Mouse (Mus musculus) lung, embryonic 15.5 days (tissue): ENCODE measurements around the gene Ltbp2. TPM values are rescaled to one million over a fixed set of nuclear protein-coding genes. Genes with fewer than 3 reads are reported as not detected.

Source experiments
- ATAC-seq: fragments of 200-750 bp; cut with Nextera tagmentation; 2 replicates; pipeline ENCODE4 v1.8.0; 2017; ENCODE audit warnings: moderate number of reproducible peaks, borderline replicate concordance; ENCODE audit not compliant: low FRiP score, low TSS enrichment; ENCODE audit errors: extremely low read depth
- H3K27ac ChIP-seq: fragments of 300-500 bp; sonication (generic); 2 replicates; pipeline ENCODE4 v1.5.1; 2015; ENCODE audit warnings: moderate library complexity, mild to moderate bottlenecking, inconsistent platforms
- H3K27me3 ChIP-seq: fragments of 300-500 bp; sonication (generic); 2 replicates; pipeline ENCODE4 v1.6.1; 2015; ENCODE audit warnings: inconsistent platforms
- H3K36me3 ChIP-seq: fragments of 300-500 bp; sonication (generic); 2 replicates; pipeline ENCODE4 v1.6.1; 2015; ENCODE audit warnings: inconsistent platforms
- H3K4me1 ChIP-seq: fragments of 300-500 bp; sonication (generic); 2 replicates; pipeline ENCODE4 v1.6.1; 2015; ENCODE audit warnings: inconsistent platforms
- H3K4me2 ChIP-seq: fragments of 300-500 bp; sonication (generic); 2 replicates; pipeline ENCODE4 v1.6.1; 2015; ENCODE audit warnings: inconsistent platforms, mild to moderate bottlenecking, moderate library complexity
- H3K4me3 ChIP-seq: fragments of 300-500 bp; sonication (generic); 2 replicates; pipeline ENCODE4 v1.5.1; 2015; ENCODE audit warnings: mild to moderate bottlenecking, inconsistent platforms
- H3K9ac ChIP-seq: fragments of 300-500 bp; sonication (generic); 2 replicates; pipeline ENCODE4 v1.6.1; 2015; ENCODE audit warnings: inconsistent platforms
- H3K9me3 ChIP-seq: fragments of 300-500 bp; sonication (generic); 2 replicates; pipeline ENCODE4 v1.6.1; 2016; ENCODE audit warnings: inconsistent platforms
- WGBS: fragments of 180-500 bp; shearing (Covaris S2); methylation state at CpG from one replicate; pipeline ENCODE4 v1.1.7; 2015; 5-methylcytosine and 5-hydroxymethylcytosine counted together
- polyA plus RNA-seq: library from polyadenylated mRNA; unstranded; fragments of >200 nt; fragmentation: Nextera tagmentation; extraction: Ambion mirVana; gene quantifications from 2 replicates; pipeline ENCODE4 v1.2.1, GENCODE M21; 2015

The Ltbp2 gene
- polyA plus RNA-seq, 1 experiment from 2014 or later = 15.1 TPM

GRCm38 (mm10) chr12:84790853-84791252 lies 85.5 kb downstream of the Ltbp2 start:
- H3K27me3 ChIP-seq = 0 out of 2 replicates have a peak, but pooled peaks cover 3% of the 10 kb centered on the region

DNA sequence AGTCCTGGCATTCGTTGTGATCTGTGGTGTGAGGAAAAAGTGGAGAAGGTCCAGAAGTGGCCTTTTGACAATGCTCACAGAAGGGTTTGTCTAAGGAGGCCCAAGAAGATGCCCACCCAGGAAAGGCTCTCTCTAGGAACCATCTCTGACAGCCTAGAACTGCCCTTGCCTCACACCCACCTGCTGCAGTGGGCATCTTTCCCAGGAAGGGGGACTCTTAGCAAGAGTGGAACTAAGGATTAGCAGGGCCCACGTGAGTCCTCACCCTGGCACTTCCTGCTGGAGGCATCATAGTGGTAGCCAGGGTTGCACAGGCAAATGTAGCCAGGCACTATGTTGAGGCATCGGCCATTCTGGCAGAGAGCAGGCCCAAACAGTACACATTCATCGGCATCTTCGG lies 90.2 kb downstream of the Ltbp2 start:
- no peak for ATAC-seq
- Histone ChIP-seq H3K9ac (no peak overlapping the region), H3K4me3 (no peak overlapping the region), H3K36me3 (no peaks in the 10 kb centered on the region), H3K9me3 (no peaks in the 10 kb centered on the region), H3K4me1 (peaks cover 29% of the 10 kb centered on the region), H3K27ac (no peak overlapping the region), H3K4me2 (no peak overlapping the region), H3K27me3 (0 out of 2 replicates have a peak, but pooled peaks cover 3% of the 10 kb centered on the region)
- 61% methylated on average over 5 of the region's 5 CpGs for WGBS

More at GRCm38 (mm10) chr12:84790853-84791252, 85.5 kb downstream of the Ltbp2 start:
- H3K4me2 ChIP-seq = no peak overlapping the region
- no peak overlapping the region for H3K27ac ChIP-seq
- H3K36me3 ChIP-seq = no peaks in the 10 kb centered on the region
- WGBS = 30% methylated on average over 10 of the region's 10 CpGs
- peak; percentile 52; the same call in 1 of the 2 replicates for ATAC-seq
- no peaks in the 10 kb centered on the region for H3K9me3 ChIP-seq
- no peak overlapping the region for H3K9ac ChIP-seq
- H3K4me1 ChIP-seq = peaks cover 17% of the 10 kb centered on the region; the same call in 1 of the 2 replicates
- H3K4me3 ChIP-seq = no peak overlapping the region

GRCm38 (mm10) chr12:84784604-84785381 lies 91.5 kb downstream of the Ltbp2 start:
- WGBS = 21% methylated on average over 25 of the region's 25 CpGs
- Histone ChIP-seq H3K9ac (no peak overlapping the region), H3K27ac (no peak overlapping the region), H3K9me3 (no peaks in the 10 kb centered on the region), H3K4me1 (peaks cover 26% of the 10 kb centered on the region), H3K36me3 (no peaks in the 10 kb centered on the region), H3K4me2 (peak overlapping the region; percentile 34), H3K4me3 (no peak overlapping the region), H3K27me3 (0 out of 2 replicates have a peak, but pooled peaks cover 3% of the 10 kb centered on the region)
- ATAC-seq = peak; percentile 90

GRCm38 (mm10) chr12:84776229-84776628 lies 100.1 kb downstream of the Ltbp2 start:
- H3K36me3 ChIP-seq = no peaks in the 10 kb centered on the region
- H3K9ac ChIP-seq = no peak overlapping the region
- H3K27ac ChIP-seq = no peak overlapping the region; the same call in 1 of the 2 replicates
- ATAC-seq = no peak
- H3K9me3 ChIP-seq = no peaks in the 10 kb centered on the region
- peaks cover 25% of the 10 kb centered on the region for H3K4me1 ChIP-seq
- no peaks in the 10 kb centered on the region for H3K27me3 ChIP-seq
- H3K4me3 ChIP-seq = no peak overlapping the region
- H3K4me2 ChIP-seq = no peak overlapping the region

- Histone ChIP-seq H3K27ac (no peak overlapping the region), H3K9me3 (no peaks in the 10 kb centered on the region), H3K9ac (no peak overlapping the region), H3K4me1 (peaks cover 37% of the 10 kb centered on the region), H3K36me3 (no peaks in the 10 kb centered on the region), H3K4me3 (peak overlapping the region; percentile 63), H3K27me3 (no peaks in the 10 kb centered on the region), H3K4me2 (peak overlapping the region; percentile 75)
- 67% methylated on average over 6 of the region's 6 CpGs for WGBS
- ATAC-seq = no peak
Observed at GRCm38 (mm10) chr12:84774376-84774775, 102.0 kb downstream of the Ltbp2 start.

DNA sequence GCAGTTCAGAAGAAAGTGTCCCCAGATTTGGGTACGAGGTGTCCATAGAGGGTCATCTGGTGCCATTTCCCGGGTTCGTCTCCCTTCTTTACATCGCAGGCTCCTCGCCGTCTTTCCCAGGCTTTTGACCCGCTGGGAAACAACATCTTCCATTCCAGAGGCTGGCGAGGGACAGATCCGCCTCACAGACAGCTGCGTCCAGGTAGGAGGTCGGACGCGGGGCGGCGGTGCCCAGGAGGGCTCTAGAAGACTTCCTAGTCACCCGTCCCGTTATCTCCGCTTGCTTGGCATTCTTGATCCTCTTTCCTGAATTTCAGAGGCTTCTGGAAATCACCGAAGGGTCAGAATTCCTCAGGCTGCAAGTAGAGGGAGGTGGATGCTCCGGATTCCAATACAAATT lies 102.9 kb downstream of the Ltbp2 start:
- WGBS = 2% methylated on average over 20 of the region's 20 CpGs
- Histone ChIP-seq H3K9me3 (no peaks in the 10 kb centered on the region), H3K27ac (peak overlapping the region; percentile 24), H3K4me3 (peak overlapping the region; percentile 63), H3K9ac (peak overlapping the region; percentile 69), H3K27me3 (no peaks in the 10 kb centered on the region), H3K36me3 (no peaks in the 10 kb centered on the region), H3K4me1 (peaks cover 45% of the 10 kb centered on the region), H3K4me2 (peak overlapping the region; percentile 75)
- no peak; the same call in 1 of the 2 replicates for ATAC-seq

GRCm38 (mm10) chr12:84772726-84773441 lies 103.4 kb downstream of the Ltbp2 start, which contains the start of the genes Npc2 and Isca2:
Gene Npc2, minus strand, starts transcription at chr12:84773152.
Gene Isca2, plus strand, starts transcription at chr12:84773251.
- Histone ChIP-seq H3K27ac (peak within 1 kb of the TSS; percentile 96), H3K9me3 (no peaks in the 10 kb centered on the region), H3K4me2 (peak within 1 kb of the TSS; percentile 75), H3K4me1 (peaks cover 51% of the 10 kb centered on the region), H3K9ac (peak within 1 kb of the TSS; percentile 75), H3K27me3 (no peaks in the 10 kb centered on the region), H3K4me3 (peak within 1 kb of the TSS; percentile 63), H3K36me3 (no peaks in the 10 kb centered on the region)
- peak; percentile 98 for ATAC-seq
- under 1% methylated on average over 50 of the region's 50 CpGs for WGBS

GRCm38 (mm10) chr12:84771981-84772520 lies 104.3 kb downstream of the Ltbp2 start:
- Histone ChIP-seq H3K4me2 (peak overlapping the region; percentile 56), H3K27me3 (no peaks in the 10 kb centered on the region), H3K4me3 (peak overlapping the region; percentile 63), H3K36me3 (no peaks in the 10 kb centered on the region), H3K9me3 (no peaks in the 10 kb centered on the region), H3K4me1 (peaks cover 59% of the 10 kb centered on the region), H3K9ac (peak overlapping the region; percentile 75), H3K27ac (peak overlapping the region; percentile 96)
- WGBS = 1% methylated on average over 10 of the region's 10 CpGs
- no peak for ATAC-seq

- H3K27ac ChIP-seq = peak overlapping the region; percentile 96
- H3K9me3 ChIP-seq = no peaks in the 10 kb centered on the region
- H3K4me2 ChIP-seq = peak overlapping the region; percentile 56
- no peak for ATAC-seq
- H3K9ac ChIP-seq = no peak overlapping the region
- H3K27me3 ChIP-seq = no peaks in the 10 kb centered on the region
- WGBS = 58% methylated on average over 7 of the region's 7 CpGs
- peak overlapping the region; percentile 63 for H3K4me3 ChIP-seq
- peaks cover 8% of the 10 kb centered on the region for H3K36me3 ChIP-seq
- peaks cover 61% of the 10 kb centered on the region for H3K4me1 ChIP-seq
Observed at GRCm38 (mm10) chr12:84769624-84770023, 106.7 kb downstream of the Ltbp2 start.

DNA sequence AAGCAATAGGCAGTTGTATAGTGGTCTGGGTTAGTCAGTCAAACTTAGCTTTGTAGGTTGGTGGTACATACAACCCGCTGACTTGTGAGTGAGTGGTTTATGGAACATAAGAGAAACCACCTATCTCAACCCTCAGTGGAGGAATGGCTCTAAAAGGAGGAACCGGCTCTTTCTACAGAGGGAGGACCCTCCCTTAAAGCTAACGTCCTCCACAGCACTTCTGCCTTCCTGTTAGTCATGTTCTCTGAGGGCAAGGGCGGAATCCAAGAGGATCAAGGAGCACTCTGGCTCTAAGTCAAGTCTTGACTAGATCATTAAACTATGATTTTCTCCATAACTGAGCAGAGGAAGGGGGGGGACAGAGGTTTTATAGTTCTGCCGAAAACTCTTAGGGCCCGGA lies 108.8 kb downstream of the Ltbp2 start:
- Histone ChIP-seq H3K27me3 (no peaks in the 10 kb centered on the region), H3K4me2 (no peak overlapping the region), H3K4me3 (no peak overlapping the region), H3K4me1 (peaks cover 52% of the 10 kb centered on the region), H3K9me3 (no peaks in the 10 kb centered on the region), H3K27ac (peak overlapping the region; percentile 46; the same call in 1 of the 2 replicates), H3K9ac (no peak overlapping the region), H3K36me3 (peaks cover 29% of the 10 kb centered on the region)
- 70% methylated on average over 6 of the region's 6 CpGs for WGBS
- no peak for ATAC-seq

GRCm38 (mm10) chr12:84766113-84766735 lies 110.1 kb downstream of the Ltbp2 start:
- H3K27me3 ChIP-seq = no peaks in the 10 kb centered on the region
- no peaks in the 10 kb centered on the region for H3K9me3 ChIP-seq
- 70% methylated on average over 5 of the region's 5 CpGs for WGBS
- H3K9ac ChIP-seq = no peak overlapping the region
- H3K36me3 ChIP-seq = peaks cover 31% of the 10 kb centered on the region
- no peak overlapping the region for H3K4me3 ChIP-seq
- no peak overlapping the region for H3K4me2 ChIP-seq
- ATAC-seq = no peak
- peaks cover 45% of the 10 kb centered on the region for H3K4me1 ChIP-seq
- no peak overlapping the region for H3K27ac ChIP-seq
